Mouse (Mus musculus) layer of hippocampus, adult 9-10 months (tissue): Measurements from ENCODE around the gene Aco2.

Source experiments
- DNase-seq: peaks from one replicate; pipeline ENCODE4 v3.0.0; 2022; ENCODE audit warnings: low spot score

Aco2 gene

DNA sequence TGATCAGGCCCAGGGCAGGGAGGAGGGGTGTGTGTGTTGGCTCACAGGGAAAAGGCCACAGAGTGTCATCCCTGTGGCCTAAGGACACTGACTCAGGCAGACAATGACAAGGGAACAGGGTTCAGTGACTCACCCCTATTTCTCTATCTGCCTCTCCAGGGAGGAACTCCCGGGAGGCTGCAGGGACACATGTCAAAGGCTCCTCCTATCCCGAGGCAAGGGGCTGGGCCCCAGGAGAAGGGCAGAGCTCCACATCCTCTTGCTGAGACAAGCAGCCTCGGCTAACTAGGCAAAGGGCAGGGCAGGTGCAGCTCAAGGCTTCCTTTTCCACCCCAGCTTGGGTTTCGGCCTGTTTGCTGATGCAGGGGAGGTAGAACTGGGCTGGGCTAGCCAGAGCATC lies 26.4 kb upstream of the Aco2 start:
- DNase-seq: no peak

GRCm38 (mm10) chr15:81846755-81847154 lies 25.4 kb upstream of the Aco2 start:
- no peak for DNase-seq

DNA sequence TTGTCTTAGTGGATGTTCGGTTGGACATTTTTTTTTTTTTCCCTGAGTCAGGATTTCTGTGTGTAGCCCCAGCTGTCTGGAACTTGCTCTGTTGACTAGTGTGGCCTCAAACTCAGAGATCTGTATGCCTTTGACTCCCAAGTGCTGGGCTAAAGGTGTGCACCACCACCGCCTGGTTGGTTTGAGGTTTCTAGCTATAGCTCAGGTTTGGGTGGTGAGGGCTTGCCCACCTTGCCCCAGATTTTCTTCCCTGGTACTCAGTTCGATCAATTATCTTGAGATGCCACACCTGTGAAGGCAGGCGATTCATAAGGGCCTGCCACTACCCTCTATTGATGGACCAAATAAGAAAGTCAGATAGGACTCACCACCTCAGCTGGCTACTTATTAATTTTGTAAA lies 24.9 kb upstream of the Aco2 start:
- no peak for DNase-seq

DNA sequence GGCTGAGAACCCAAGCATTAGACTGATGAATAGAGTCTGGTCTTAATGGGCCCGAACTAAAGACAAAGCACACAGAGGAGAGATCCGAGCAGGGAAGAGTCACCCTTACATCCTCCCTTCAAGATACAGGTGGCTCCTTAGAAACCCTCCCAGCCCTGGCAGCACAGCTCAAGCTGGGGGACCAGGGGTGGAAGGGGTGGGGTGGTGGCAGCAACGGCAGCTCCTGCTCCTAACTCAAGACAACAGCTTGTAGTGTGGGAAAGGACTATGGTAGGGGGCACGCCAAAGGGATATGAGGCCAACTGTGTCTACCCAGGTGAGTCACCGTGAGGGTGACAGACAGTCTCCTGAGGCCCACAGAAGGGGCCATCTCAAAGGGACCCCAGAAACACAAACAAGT lies 24.2 kb upstream of the Aco2 start:
- no peak for DNase-seq

GRCm38 (mm10) chr15:81848301-81848700 lies 23.8 kb upstream of the Aco2 start:
- no peak for DNase-seq

DNA sequence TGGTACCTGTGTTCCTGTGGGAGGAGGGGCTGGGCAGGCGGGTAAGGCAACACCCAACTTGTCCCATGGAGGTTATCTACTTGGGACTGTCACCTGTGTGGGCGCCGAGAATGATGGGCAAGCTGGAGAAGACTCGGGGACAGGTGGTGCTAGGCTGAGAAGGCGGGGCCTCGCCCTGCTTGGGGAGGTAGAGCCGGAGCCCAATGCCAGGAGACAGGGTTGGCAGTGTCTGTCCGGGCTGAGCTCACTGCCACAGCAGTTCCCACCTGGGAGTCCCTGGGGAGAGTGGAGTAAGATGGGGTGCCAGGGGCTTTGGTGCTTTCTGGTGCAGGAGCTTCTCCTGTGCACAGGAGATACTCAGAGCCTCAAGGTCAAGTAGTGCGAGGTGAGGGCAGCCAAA lies 23.0 kb upstream of the Aco2 start:
- no peak for DNase-seq

DNA sequence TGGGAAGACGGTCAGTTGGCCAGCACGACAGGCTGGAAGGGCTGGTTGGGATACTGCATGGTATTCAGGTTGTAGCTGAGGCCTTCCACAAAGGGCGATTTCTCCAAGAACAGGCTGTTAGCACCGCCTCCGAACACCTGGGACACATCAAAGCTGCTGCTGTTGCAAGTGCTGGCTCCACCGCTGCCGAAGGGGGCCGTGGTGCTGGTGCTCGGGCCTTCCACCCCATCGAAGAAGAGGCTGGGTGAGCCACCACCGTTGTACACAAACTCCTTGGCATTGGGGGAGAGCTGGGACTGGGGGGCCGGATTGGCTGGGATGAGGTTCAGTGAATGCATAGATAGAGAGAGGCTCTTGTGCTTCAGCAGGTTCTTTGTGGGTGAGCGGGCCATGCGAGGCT lies 21.4 kb upstream of the Aco2 start:
- DNase-seq: no peak

- no peak for DNase-seq
These were observed 20.7 kb upstream of the Aco2 start for GRCm38 (mm10) chr15:81851375-81851774.

GRCm38 (mm10) chr15:81852411-81853000 lies 19.6 kb upstream of the Aco2 start:
- DNase-seq: no peak

DNA sequence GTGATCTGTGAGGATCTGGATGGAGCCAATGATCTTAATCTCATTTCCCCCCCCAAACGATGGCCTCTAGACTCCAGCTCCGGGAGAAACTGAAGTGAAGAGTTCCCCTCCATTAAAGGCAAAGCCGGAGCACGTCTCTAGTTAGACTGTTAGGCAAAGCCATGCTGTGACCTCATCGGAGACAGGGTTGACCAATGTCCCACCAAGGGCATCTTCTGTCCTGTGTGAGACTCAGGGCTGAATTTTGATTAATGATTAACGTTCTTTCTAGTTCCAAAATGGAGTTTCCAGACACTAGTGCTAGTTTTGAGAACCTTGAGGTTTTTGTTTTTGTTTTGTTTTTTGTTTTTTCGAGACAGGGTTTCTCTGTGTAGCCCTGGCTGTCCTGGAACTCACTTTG lies 19.0 kb upstream of the Aco2 start:
- no peak for DNase-seq

DNA sequence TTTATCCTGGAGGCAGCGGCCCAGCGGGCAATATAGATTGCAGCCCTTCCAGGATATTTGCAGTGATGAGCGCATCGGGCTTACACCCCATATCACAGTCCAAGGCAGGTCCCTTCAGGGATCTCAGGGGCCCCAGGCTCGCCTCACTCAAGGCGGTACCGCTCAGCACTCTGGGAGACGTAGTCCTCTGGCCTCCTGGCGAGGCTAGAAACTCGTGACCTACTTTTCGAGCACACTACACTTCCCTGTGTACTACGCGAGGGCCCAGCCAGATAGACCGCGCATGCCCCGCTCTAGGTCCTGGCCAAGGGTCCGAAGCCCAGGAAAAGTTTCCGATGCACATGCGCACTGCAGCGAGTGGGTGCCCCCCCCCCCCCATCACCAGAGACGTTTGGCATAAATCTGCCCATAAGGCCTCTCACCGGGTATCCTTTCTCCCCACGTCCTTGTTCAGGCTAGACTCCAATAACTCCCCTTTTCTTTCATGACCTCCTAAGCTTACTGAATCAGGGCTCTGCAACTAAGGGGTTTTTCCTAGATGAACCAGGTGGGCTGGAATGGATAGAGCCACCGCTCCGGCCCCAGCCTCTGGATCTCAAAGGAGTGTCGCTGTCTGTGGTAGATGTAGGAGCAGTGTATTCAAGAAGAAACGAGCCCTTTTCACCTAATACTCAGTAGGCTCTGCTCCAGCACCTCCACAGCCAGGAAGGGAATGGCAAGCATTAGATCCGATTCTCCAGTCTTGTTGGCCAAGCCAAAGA lies 15.9 kb upstream of the Aco2 start:
- no peak for DNase-seq

DNA sequence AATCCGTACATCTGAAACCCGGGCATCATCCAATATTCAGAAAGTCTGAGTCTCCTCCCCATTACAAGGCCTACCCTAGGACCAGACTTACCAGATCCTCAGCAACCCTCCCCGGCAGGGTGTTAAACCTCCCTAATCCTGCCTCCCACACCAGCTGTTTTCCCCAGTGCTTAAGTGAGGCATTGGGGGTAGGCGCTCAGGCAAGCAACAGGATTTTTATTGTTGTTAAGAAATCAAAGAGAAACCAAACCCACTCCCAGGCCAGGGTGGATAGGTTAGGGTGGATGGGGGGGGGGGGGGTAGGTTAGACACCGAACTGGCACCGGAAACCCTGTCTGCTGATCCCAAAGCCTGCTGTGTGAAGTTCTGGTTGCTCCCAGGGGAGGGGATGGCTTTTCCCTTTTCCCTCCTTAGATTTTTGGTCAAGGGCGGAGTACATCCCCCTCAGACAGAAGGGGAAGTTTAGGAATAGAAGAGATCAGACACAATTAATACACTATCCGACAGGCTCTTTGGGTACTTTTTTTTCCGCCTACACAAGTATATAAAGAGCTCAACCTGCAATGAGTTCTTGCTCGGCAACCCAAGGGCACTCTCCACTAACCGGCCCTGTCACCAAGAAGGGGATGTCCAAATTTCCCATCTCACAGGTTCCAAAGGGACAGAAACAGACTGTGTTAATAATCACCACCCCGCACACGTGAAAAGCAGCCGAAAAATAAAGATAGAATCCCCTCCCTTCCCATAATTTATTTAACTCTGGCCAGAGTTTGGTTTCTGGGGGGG lies 15.0 kb upstream of the Aco2 start:
- no peak for DNase-seq

DNA sequence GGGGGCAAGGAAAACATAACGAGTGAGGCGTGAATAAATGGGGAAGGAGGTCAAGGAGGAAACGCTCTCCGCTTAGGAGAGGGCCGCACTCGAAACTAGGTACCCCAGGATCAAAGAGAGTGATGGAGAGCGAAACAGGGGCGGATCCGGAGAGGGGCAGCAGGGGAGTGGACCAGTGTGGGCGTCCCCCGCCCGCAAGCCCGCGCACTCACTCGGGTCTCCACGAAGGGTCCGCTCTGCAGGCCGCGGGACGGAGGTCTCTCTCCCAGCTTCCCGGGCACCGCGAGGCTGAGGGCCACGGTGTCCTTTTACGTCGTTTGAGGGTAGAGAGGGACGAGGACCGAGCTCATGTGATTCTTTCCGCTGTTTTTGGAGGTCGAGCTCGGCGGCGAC lies 14.4 kb upstream of the Aco2 start:
- no peak for DNase-seq

- peak; percentile 93 for DNase-seq
These were observed 14.0 kb upstream of the Aco2 start for GRCm38 (mm10) chr15:81858138-81858516.

DNA sequence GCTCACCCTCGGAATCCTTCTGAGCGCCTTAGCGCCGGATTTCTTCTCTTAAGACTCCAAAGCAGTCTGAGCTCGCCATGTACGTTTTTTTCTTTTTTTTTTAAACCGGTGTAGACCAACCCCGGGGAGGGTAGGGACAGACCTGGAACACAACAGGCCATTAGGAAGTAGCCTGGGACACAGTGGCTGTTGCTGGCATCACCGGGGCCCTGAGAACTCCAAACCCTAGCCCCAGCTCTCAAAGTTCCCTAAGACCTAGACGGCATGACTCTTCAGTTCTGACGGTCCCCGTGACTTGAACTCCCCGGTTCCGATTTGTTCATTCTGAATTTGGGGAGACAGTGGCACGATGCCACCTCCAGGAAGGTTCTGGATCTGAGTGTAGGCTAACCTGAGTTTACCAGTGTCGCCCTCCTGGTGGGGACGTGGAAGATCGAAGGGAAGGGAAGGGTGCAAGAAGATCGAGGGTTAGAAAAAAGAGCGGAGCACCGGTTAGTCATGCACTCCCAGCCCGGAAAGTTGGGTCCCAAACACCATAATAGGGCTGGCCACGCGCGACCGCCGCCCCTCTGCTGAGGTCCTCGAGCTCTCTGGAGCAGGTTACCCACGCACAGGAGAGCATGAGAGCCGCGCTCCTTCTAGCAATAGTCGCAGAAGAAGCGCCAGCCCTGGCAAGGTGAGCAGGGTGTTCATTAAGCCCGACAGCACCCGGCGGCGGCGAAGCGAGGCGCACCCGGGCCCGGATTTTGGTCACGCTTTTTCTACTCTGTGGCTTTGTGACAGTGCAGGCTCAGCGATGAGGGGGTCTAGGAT lies 13.4 kb upstream of the Aco2 start, which contains the start of gene Tob2:
Gene Tob2 (minus strand): TSS at position 280 of the 813 bp plus-strand sequence.
- DNase-seq: no peak

GRCm38 (mm10) chr15:81859330-81860255 lies 12.5 kb upstream of the Aco2 start:
- peak; percentile 92 for DNase-seq

- DNase-seq: no peak
These were observed 11.5 kb upstream of the Aco2 start for GRCm38 (mm10) chr15:81860471-81861135.

GRCm38 (mm10) chr15:81864238-81864637 lies 7.9 kb upstream of the Aco2 start:
- DNase-seq: no peak

GRCm38 (mm10) chr15:81869985-81870384 lies 2.1 kb upstream of the Aco2 start:
- no peak for DNase-seq

DNA sequence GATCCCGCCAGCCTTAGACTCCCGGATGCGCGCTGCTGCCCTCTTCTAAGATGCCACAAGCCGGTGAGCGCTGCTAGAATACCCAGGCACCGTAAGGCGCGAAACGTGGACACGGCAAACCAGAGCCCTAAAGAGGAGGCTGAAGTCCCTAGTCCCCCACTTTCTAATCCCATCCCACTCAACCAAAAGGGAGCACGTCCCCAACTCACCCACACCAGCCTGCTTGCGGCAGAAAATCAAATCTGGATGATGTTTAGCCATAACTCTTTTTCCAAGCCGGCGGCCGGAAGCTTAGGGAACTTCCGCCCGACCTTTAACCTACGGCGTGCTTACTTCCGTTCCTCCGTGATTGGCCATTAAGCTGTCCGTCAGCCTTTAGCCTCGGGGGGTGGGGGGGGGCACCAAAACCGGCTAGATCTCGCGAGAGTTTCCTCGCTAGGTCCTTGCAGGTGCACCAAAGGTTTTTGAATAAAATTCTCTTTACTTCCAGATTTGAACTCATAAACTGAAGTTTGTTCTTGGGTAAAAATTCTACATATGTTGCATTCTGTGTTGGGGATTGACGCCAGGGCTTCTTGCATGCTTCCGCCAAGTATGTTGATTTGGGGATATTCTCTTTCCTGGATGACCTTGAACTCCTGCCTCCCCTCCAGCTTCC lies 376 bp upstream of the Aco2 start, which contains the start of gene Phf5a:
Gene Phf5a (minus strand): TSS at position 308 of the 658 bp plus-strand sequence.
- no peak for DNase-seq
